Mouse (Mus musculus) urinary bladder, postnatal 10 days (tissue): ENCODE data around the gene Als2cl.

Experiments
- DNase-seq: peaks from one replicate; pipeline ENCODE4 v3.0.0; 2022; ENCODE audit warnings: low spot score

Gene Als2cl

DNA sequence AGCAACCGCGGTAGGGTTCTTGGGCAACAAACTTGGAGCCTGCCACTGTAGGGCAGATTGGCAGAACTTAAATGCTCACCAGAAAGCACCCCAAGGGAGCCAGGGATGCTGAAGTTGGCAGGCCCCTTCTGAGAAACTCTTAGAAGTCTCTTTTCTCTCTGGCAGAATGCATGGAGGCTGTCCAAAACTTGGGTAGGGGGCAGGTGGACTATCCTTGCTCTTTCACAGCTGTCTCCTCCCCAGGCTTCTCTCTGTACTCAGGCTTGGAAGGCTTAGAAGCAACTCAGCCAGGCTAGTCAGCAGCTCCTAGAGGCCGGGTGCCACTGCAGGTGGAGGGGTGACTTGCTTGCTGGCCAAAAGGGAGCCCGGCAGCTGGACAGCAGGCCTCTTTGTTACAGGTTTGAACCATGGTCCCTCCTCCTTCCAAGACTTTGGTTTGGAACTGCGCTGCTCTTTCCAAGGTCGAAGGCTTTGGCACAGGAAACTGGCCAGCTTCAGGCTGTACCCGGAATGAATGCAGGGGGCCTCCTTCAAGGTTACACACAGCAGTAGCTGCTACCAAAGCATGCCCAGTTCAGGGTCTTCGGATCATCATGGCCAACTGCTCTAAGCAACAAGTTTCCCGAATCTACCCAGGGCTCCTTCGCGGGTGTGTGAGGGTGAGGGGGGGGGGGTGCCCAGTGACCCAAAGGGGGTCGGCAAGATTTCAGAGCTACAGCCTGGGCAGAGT lies at the start of gene Als2cl:
Gene Als2cl, plus strand, starts transcription at position 680 of the 730 bp plus-strand sequence.
- DNase-seq = no peak

- DNase-seq = no peak
Observed at GRCm38 (mm10) chr9:110833021-110833420, 46.6 kb upstream of the Als2cl start.

DNA sequence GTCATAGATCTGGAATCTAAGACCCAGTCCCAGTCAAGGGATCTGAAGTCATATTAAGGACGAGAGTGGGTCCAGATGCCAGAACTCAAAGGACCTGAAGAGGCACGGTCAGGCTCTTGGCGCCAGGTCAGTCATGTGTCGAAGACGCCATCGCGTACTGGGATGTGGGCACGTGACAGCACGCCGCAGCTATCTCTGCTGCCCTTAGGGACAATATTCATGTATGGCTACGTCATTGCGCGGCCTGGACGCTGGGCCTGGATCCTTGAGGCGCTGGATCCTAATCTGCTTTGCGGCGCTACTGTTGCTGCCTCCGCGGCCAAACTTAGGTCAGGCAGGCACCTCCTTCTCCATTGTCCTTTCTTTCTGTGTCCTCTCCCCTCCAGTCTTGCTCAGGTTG lies 45.3 kb upstream of the Als2cl start, which contains the start of gene Prss45:
Gene Prss45, plus strand, starts transcription at position 178 of the 400 bp plus-strand sequence.
- DNase-seq = no peak

- no peak for DNase-seq
Observed at GRCm38 (mm10) chr9:110834961-110835360, 44.7 kb upstream of the Als2cl start.

DNA sequence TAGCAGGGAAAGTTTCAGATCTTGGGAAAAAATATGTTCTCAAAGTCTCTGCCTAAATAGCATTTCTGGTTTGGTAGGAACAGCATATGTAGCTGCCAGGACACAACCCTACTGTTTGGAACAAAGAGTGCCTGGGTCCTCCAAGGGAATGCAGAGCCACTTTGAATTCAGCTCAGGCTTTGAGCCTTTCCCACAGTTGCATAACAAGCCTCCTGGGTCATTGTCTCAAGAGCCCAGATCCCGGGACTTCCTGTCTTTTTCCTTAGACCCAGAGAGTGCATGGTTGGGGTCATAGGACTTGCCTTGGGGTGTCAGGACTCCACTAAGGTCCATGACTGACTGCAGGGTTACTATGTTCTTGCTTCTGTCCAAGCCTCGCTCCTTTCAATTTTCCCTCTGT lies 43.6 kb upstream of the Als2cl start:
- DNase-seq = no peak

- DNase-seq = no peak
Observed at GRCm38 (mm10) chr9:110840905-110841304, 38.8 kb upstream of the Als2cl start.

- no peak for DNase-seq
Observed at GRCm38 (mm10) chr9:110841438-110841837, 38.2 kb upstream of the Als2cl start.

DNA sequence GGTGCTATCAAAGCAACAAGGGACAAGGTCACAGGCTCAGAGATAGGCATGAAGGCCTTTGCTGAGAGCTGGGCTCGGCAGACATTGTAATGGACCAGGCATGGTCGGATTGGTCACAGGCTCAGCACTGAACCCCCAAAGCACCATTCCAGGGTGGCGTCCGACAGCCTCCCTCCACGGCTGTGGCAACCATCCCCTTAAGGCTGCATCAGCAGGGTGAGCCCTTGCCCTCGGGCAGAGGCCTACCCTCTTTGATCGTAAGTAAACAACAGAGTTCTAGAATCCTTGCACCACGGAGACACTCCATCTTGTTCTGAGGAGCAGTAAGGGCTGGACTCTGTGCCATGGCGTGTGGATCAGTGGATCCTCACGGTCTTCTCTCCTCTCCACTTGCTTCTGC lies 35.5 kb upstream of the Als2cl start, which contains the start of gene Prss46:
Gene Prss46, plus strand, starts transcription at position 301 of the 400 bp plus-strand sequence.
- DNase-seq = no peak

GRCm38 (mm10) chr9:110849162-110849561 lies 30.5 kb upstream of the Als2cl start:
- no peak for DNase-seq

DNA sequence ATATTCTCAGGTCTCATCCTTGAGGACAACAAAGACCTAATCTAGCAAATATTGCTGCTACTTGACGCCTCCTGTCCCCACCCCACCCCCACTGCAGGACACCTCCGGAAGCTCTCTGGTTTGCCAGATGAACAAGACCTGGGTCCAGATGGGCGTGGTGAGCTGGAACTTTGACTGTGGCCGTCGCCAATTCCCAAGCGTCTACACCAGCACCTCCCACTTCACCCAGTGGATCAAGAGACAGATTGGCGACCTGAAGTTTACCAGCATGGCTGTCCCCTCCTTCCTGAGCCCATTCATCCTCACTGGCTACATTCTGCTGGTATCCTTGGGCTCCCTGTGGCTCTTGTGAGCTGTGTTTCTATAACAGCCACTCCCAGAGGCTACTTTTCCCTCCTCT lies 23.8 kb upstream of the Als2cl start:
- no peak for DNase-seq

GRCm38 (mm10) chr9:110856920-110857319 lies 22.8 kb upstream of the Als2cl start:
- no peak for DNase-seq

DNA sequence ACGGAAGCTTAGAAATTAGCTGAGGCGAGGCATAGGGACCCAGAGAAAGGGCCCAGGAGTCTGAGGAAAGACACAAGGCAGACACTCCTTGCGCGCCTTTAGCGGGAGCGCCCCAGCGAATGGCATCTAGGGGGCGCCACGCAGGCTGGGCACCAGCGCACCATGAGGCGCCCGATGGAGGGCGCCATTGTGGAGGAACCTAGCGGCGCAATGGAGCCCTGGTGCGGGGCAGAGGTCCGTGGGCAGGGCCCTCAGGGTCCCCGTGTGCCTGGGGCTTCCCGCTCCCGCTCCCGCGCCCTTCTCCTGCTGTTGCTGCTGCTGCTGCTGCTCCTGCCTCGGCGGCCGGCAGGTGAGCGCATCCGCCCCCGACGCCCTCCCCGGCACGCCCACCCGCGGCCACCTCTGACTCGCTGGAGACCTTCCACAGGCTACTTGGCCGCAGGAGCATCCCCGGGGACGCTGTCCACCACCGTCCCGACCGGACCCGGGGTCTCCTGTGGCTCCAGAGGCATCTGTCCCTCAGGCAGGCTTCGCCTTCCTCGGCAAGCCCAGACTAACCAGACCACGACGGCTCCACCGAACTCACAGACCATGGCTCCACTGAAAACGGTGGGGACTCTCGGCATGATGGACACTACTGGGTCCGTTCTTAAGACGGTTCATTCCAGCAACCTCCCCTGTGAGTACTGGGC lies 21.7 kb upstream of the Als2cl start, which contains the start of gene Prss50:
Gene Prss50, plus strand, starts transcription at position 187 of the 692 bp plus-strand sequence.
- DNase-seq = no peak

DNA sequence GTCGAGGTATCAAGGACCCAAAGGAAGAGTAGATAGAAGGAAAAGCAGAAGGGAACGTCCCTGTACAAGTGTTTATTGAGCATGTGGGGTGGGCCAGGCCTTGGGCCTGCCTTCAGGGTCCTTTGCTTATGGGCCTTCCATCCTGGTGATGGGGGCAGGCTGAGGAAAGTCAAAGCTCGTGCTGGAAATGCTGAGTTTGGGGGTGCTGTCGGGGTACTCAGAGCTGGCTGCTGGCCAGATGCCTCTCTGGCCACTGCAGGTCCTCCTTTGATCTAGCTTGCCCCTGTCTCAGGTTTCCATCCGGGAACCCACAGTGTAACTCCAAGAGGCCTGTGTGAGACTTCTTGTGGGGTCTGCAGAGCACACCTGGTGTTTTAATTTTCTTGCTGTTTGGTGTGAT lies 21.1 kb upstream of the Als2cl start:
- no peak for DNase-seq

DNA sequence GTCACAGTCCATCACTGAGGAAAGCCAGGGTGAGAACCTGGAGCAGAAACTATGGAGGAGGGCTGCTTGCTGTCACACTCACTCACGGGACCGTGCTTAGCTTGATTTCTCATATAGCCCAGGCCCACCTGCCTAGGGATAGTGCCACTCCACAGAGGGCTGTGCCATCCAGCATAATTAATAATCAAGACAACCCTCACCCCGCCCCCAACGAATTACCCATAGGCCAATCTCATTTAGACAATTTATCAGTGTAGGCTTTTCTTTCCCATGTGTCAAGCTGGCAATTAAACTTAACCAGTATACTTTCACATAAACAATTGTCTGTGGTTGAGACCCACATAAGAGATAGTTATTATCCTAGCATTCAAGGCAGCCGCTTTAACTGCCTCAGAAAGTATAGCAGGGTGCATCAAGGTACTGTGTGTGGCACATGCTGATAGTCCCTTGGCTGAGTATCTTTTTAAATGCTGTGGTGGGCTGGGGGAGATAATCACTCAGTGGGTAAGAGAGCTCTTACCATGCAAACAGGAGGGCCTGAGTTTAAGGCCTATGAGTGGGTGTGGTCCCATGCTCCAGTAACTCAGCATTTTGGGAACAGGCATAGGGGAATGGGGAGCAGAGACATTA lies 20.6 kb upstream of the Als2cl start:
- no peak for DNase-seq

DNA sequence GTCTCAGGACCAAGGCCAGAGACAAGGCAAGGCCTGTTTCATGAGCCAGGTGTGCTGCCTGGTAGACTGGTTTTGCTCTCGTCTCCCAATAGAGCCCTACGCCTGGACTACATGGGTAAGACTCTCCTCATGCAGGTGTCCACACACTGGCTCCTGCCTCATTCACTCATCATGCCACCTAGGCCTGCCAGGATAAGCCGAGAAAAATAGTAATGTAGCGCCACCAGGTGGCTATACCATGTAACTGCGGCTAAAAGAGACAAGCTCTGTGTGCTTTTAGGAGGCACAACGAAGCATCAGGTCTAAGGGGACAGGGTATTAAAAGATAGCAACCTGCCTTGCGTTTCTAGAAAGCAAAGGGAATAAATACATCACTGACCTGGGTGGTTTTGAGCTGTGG lies 8.6 kb upstream of the Als2cl start:
- DNase-seq = no peak

DNA sequence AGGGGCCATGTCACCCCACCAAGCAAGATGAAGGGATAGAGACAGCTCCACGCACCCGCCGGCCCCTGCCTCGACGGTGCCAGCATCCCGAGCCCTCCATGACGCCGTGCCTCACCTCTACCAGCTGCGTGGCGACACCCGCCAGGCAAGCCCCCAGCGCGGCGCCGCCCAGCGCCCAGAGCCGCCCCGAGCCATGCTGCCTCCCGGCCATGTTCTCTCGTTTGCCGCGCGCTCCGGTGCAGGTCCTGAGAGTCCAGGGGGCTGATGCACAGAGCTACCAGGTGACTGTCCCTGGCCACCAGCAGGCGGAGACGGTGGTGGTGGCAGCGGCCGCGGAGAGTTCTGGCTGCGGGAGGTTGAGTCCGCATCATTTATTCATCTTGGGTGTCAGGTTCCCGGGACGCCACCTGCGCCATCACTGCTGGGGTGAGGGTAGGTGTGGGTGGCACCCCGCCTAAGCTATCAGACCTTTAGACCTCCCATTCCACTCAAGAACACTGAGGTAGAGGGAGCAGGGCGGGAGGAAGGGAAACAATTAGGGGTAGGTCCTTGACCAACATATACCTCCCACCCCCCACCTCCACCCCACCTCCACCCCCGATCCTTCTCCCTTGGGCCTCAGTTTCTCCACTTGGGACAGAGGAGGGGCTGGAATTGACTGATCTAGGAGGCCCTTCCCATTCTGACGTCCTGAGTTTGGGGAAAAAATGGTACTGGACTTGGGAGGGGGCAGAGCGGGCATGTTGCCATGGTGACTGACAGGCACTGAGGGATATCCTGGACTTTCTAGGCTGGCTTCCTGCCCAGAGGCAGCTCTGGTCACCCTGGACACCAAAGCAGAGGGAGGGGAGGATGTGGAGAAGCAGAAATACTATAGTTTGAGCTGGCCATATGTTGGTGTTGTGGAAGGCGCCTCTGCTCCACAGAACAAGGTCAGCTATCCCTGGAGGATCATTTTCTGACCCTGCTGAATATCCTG lies 5.7 kb upstream of the Als2cl start:
- no peak for DNase-seq

DNA sequence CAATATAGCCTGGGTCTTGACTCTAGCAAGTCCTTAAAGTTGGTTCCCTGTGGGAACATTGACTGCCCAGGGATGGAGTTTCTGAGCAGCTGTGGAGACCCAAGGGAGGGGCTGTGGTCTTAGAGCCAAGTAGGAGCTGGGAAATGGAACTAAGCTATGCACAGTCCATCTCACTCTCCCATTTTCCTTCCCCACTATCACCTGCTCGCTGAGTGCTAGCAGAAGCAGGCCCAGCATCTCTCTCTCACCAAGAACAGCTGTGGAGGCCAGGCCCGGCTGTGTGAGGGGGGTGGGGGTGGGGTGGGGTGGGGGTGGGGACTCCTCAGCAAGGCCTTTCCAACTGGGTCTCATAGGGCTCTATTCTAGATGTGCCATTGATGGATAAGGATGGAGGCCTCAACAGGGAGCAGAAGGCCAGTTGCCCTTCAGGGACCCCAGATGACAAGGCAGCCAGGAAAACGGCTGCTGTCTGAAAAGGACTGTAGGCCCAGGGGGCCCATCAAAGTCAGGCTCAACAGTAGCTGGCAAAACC lies 4.9 kb upstream of the Als2cl start:
- no peak for DNase-seq

- no peak for DNase-seq
Observed at GRCm38 (mm10) chr9:110875288-110875695, 4.4 kb upstream of the Als2cl start.

- DNase-seq = no peak
Observed at GRCm38 (mm10) chr9:110877353-110877752, 2.3 kb upstream of the Als2cl start.

DNA sequence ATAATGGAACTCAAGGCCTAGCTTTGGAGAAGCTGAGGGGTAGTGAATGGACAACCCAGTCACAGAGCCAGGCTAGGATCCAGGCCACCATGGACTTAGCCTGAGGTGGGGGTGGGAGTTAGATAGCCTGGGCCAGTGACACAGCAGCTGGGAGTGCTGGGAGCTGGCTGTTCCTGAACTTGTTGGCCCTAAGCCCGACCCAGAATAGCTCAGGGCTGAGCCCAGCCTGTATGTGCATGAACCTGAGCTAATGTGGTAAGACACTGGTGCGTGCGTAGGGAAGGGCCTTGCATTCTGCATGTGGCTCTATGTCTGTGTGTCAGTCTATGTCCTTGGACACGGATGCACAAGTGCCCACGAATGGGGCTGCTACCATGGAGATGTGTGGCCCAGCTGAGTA lies 1.8 kb upstream of the Als2cl start:
- DNase-seq = no peak

DNA sequence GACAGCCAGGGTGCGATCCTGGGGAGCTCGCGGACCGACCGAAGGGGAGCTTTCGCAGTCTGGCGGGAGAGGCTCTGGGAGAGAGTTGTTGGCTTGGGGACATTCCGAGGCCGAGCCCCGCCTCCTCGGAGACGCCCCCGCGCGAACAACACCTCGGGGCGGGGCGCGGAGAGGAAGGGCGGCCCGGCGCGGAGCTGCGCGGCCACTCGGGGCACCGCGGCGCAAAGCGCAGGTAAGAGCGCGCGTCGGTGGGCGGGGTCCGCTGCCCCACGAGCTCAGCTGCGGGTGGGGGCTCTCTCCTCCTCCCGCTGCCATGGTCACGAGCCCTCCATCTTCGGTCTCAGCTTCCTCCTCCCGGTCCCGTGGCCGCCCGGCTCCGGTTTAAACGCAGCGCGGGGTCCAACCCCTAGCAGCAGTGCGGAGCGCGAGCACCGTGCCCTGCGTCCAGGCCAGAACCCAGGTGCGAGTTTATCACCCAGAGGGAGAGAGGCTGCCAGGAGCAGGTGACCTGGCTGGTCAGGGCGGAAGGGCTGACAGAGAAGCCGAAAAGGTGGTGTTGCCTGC lies 410 bp downstream of the Als2cl start, which contains the start of gene Tmie:
Gene Tmie, minus strand, starts transcription at position 116 of the 564 bp plus-strand sequence.
- DNase-seq = no peak
